Mouse (Mus musculus): ENCODE data around the gene Txndc5. TPM values are rescaled to one million over a fixed set of nuclear protein-coding genes. Genes with fewer than 3 reads are reported as not detected.

Gene Txndc5
- 158 and 171 TPM in 2 replicates for polyA plus RNA-seq (2014; fragmentation: Nextera tagmentation; extraction: Ambion mirVana)

- Histone ChIP-seq H3K4me1 (replicated peaks; ENCODE audit: control insufficient read depth, insufficient read depth, low read length) (peaks cover 25% of the 10 kb centered on the region), H3K4me2 (peak within 1 kb of the TSS; percentile 93), H3K9ac (ENCODE audit: low read depth, low read length) (peak within 1 kb of the TSS; percentile 92), H3K9me3 (ENCODE audit: control insufficient read depth, low read length) (no peaks in the 10 kb centered on the region), H3K4me3 (ENCODE audit: low read depth, low read length) (peak within 1 kb of the TSS; percentile 93), H3K27ac (ENCODE audit: low read depth, low read length) (peak within 1 kb of the TSS; percentile 90), H3K36me3 (ENCODE audit: control insufficient read depth, insufficient read depth, low read length) (no peaks in the 10 kb centered on the region), H3K27me3 (replicated peaks; ENCODE audit: control insufficient read depth, insufficient read depth, low read length) (peaks cover 5% of the 10 kb centered on the region; the same call in 1 of the 2 replicates)
- ATAC-seq (replicated peaks; ENCODE audit: low FRiP score) (0 out of 2 replicates have a peak, but pooled peaks have one; percentile 4), DNase-seq (ENCODE audit: low spot score) (no peak)
- 51% methylated on average over 9 of the region's 9 CpGs for WGBS
Measured at GRCm38 (mm10) chr13:38528687-38529294, at the start of gene Txndc5. Txndc5 (minus strand) TSS chr13:38528824.

- Histone ChIP-seq H3K9ac (ENCODE audit: low read depth, low read length) (no peak overlapping the region), H3K27me3 (replicated peaks; ENCODE audit: control insufficient read depth, insufficient read depth, low read length) (no peaks in the 10 kb centered on the region), H3K9me3 (ENCODE audit: control insufficient read depth, low read length) (no peaks in the 10 kb centered on the region), H3K4me1 (replicated peaks; ENCODE audit: control insufficient read depth, insufficient read depth, low read length) (no peaks in the 10 kb centered on the region), H3K36me3 (ENCODE audit: control insufficient read depth, insufficient read depth, low read length) (no peaks in the 10 kb centered on the region), H3K4me3 (ENCODE audit: low read depth, low read length) (no peak overlapping the region), H3K27ac (ENCODE audit: low read depth, low read length) (no peak overlapping the region), H3K4me2 (no peak overlapping the region)
- DNase-seq (ENCODE audit: low spot score), result no peak
- no peak for ATAC-seq (replicated peaks; ENCODE audit: low FRiP score)
- WGBS, result 62% methylated on average over 3 of the region's 3 CpGs
Measured at GRCm38 (mm10) chr13:38574668-38575067, 46.0 kb upstream of the Txndc5 start.

GRCm38 (mm10) chr13:38573281-38573680 is 44.7 kb upstream of the Txndc5 start:
- DNase-seq (ENCODE audit: low spot score), result no peak

GRCm38 (mm10) chr13:38565245-38565644 is 36.6 kb upstream of the Txndc5 start:
- no peak for DNase-seq (ENCODE audit: low spot score)
- Histone ChIP-seq H3K9ac (ENCODE audit: low read depth, low read length) (no peak overlapping the region), H3K36me3 (ENCODE audit: control insufficient read depth, insufficient read depth, low read length) (no peaks in the 10 kb centered on the region), H3K9me3 (ENCODE audit: control insufficient read depth, low read length) (no peaks in the 10 kb centered on the region), H3K4me2 (no peak overlapping the region), H3K4me3 (ENCODE audit: low read depth, low read length) (no peak overlapping the region), H3K4me1 (replicated peaks; ENCODE audit: control insufficient read depth, insufficient read depth, low read length) (no peaks in the 10 kb centered on the region), H3K27me3 (replicated peaks; ENCODE audit: control insufficient read depth, insufficient read depth, low read length) (no peaks in the 10 kb centered on the region), H3K27ac (ENCODE audit: low read depth, low read length) (no peak overlapping the region; the same call in 1 of the 2 replicates)
- WGBS, result 72% methylated on average over 4 of the region's 4 CpGs
- no peak for ATAC-seq (replicated peaks; ENCODE audit: low FRiP score)

More at GRCm38 (mm10) chr13:38573281-38573680, 44.7 kb upstream of the Txndc5 start:
- no peaks in the 10 kb centered on the region for H3K36me3 ChIP-seq (ENCODE audit: control insufficient read depth, insufficient read depth, low read length)
- no peaks in the 10 kb centered on the region for H3K9me3 ChIP-seq (ENCODE audit: control insufficient read depth, low read length)
- H3K4me1 ChIP-seq (replicated peaks; ENCODE audit: control insufficient read depth, insufficient read depth, low read length), result no peaks in the 10 kb centered on the region
- H3K4me2 ChIP-seq, result no peak overlapping the region
- H3K4me3 ChIP-seq (ENCODE audit: low read depth, low read length), result no peak overlapping the region
- ATAC-seq (replicated peaks; ENCODE audit: low FRiP score), result no peak
- H3K27ac ChIP-seq (ENCODE audit: low read depth, low read length), result no peak overlapping the region
- H3K27me3 ChIP-seq (replicated peaks; ENCODE audit: control insufficient read depth, insufficient read depth, low read length), result no peaks in the 10 kb centered on the region
- no peak overlapping the region for H3K9ac ChIP-seq (ENCODE audit: low read depth, low read length)
- WGBS, result 78% methylated on average over 1 of the region's 1 CpGs

- Histone ChIP-seq H3K36me3 (ENCODE audit: control insufficient read depth, insufficient read depth, low read length) (no peaks in the 10 kb centered on the region), H3K4me1 (replicated peaks; ENCODE audit: control insufficient read depth, insufficient read depth, low read length) (no peaks in the 10 kb centered on the region), H3K4me2 (no peak overlapping the region), H3K4me3 (ENCODE audit: low read depth, low read length) (no peak overlapping the region), H3K9me3 (ENCODE audit: control insufficient read depth, low read length) (no peaks in the 10 kb centered on the region), H3K27me3 (replicated peaks; ENCODE audit: control insufficient read depth, insufficient read depth, low read length) (no peaks in the 10 kb centered on the region), H3K27ac (ENCODE audit: low read depth, low read length) (no peak overlapping the region), H3K9ac (ENCODE audit: low read depth, low read length) (no peak overlapping the region)
- DNase-seq (ENCODE audit: low spot score), result no peak
- ATAC-seq (replicated peaks; ENCODE audit: low FRiP score), result no peak
- WGBS, result 62% methylated on average over 11 of the region's 11 CpGs
Measured at GRCm38 (mm10) chr13:38554611-38555010, 26.0 kb upstream of the Txndc5 start.

GRCm38 (mm10) chr13:38554210-38554609 is 25.6 kb upstream of the Txndc5 start:
- H3K4me2 ChIP-seq, result no peak overlapping the region
- no peaks in the 10 kb centered on the region for H3K27me3 ChIP-seq (replicated peaks; ENCODE audit: control insufficient read depth, insufficient read depth, low read length)
- 58% methylated on average over 3 of the region's 3 CpGs for WGBS
- no peaks in the 10 kb centered on the region for H3K9me3 ChIP-seq (ENCODE audit: control insufficient read depth, low read length)
- H3K4me1 ChIP-seq (replicated peaks; ENCODE audit: control insufficient read depth, insufficient read depth, low read length), result no peaks in the 10 kb centered on the region
- H3K4me3 ChIP-seq (ENCODE audit: low read depth, low read length), result no peak overlapping the region
- DNase-seq (ENCODE audit: low spot score) (no peak), ATAC-seq (replicated peaks; ENCODE audit: low FRiP score) (no peak)
- no peak overlapping the region for H3K27ac ChIP-seq (ENCODE audit: low read depth, low read length)
- H3K36me3 ChIP-seq (ENCODE audit: control insufficient read depth, insufficient read depth, low read length), result no peaks in the 10 kb centered on the region
- H3K9ac ChIP-seq (ENCODE audit: low read depth, low read length), result no peak overlapping the region

- H3K4me3 ChIP-seq (ENCODE audit: low read depth, low read length), result no peak overlapping the region
- WGBS, result 77% methylated on average over 5 of the region's 5 CpGs
- H3K36me3 ChIP-seq (ENCODE audit: control insufficient read depth, insufficient read depth, low read length), result no peaks in the 10 kb centered on the region
- H3K9ac ChIP-seq (ENCODE audit: low read depth, low read length), result no peak overlapping the region
- no peaks in the 10 kb centered on the region for H3K4me1 ChIP-seq (replicated peaks; ENCODE audit: control insufficient read depth, insufficient read depth, low read length)
- no peaks in the 10 kb centered on the region for H3K9me3 ChIP-seq (ENCODE audit: control insufficient read depth, low read length)
- no peaks in the 10 kb centered on the region for H3K27me3 ChIP-seq (replicated peaks; ENCODE audit: control insufficient read depth, insufficient read depth, low read length)
- ATAC-seq (replicated peaks; ENCODE audit: low FRiP score) (no peak), DNase-seq (ENCODE audit: low spot score) (no peak)
- no peak overlapping the region for H3K27ac ChIP-seq (ENCODE audit: low read depth, low read length)
- H3K4me2 ChIP-seq, result no peak overlapping the region
Measured at GRCm38 (mm10) chr13:38548681-38549080, 20.1 kb upstream of the Txndc5 start.

GRCm38 (mm10) chr13:38547717-38548116 is 19.1 kb upstream of the Txndc5 start:
- no peak for DNase-seq (ENCODE audit: low spot score)

GRCm38 (mm10) chr13:38546754-38547153 is 18.1 kb upstream of the Txndc5 start:
- no peaks in the 10 kb centered on the region for H3K36me3 ChIP-seq (ENCODE audit: control insufficient read depth, insufficient read depth, low read length)
- no peak overlapping the region for H3K4me3 ChIP-seq (ENCODE audit: low read depth, low read length)
- no peak overlapping the region for H3K4me2 ChIP-seq
- H3K9ac ChIP-seq (ENCODE audit: low read depth, low read length), result no peak overlapping the region
- H3K27me3 ChIP-seq (replicated peaks; ENCODE audit: control insufficient read depth, insufficient read depth, low read length), result no peaks in the 10 kb centered on the region
- no peaks in the 10 kb centered on the region for H3K9me3 ChIP-seq (ENCODE audit: control insufficient read depth, low read length)
- no peak overlapping the region for H3K27ac ChIP-seq (ENCODE audit: low read depth, low read length)
- ATAC-seq (replicated peaks; ENCODE audit: low FRiP score) (no peak), DNase-seq (ENCODE audit: low spot score) (no peak)
- WGBS, result 80% methylated on average over 4 of the region's 4 CpGs
- no peaks in the 10 kb centered on the region for H3K4me1 ChIP-seq (replicated peaks; ENCODE audit: control insufficient read depth, insufficient read depth, low read length)

More at GRCm38 (mm10) chr13:38547717-38548116, 19.1 kb upstream of the Txndc5 start:
- no peaks in the 10 kb centered on the region for H3K4me1 ChIP-seq (replicated peaks; ENCODE audit: control insufficient read depth, insufficient read depth, low read length)
- no peaks in the 10 kb centered on the region for H3K36me3 ChIP-seq (ENCODE audit: control insufficient read depth, insufficient read depth, low read length)
- H3K27me3 ChIP-seq (replicated peaks; ENCODE audit: control insufficient read depth, insufficient read depth, low read length), result no peaks in the 10 kb centered on the region
- H3K27ac ChIP-seq (ENCODE audit: low read depth, low read length), result no peak overlapping the region
- H3K9me3 ChIP-seq (ENCODE audit: control insufficient read depth, low read length), result no peaks in the 10 kb centered on the region
- 77% methylated on average over 5 of the region's 5 CpGs for WGBS
- no peak for ATAC-seq (replicated peaks; ENCODE audit: low FRiP score)
- no peak overlapping the region for H3K9ac ChIP-seq (ENCODE audit: low read depth, low read length)
- no peak overlapping the region for H3K4me2 ChIP-seq
- no peak overlapping the region for H3K4me3 ChIP-seq (ENCODE audit: low read depth, low read length)

Data from liver, embryonic 11.5 days (tissue).